Mouse (Mus musculus) c-Kit-positive CD71-positive TER-119-negative erythroid progenitor cells, embryonic 14.5 days (primary cell): ENCODE measurements around the gene Coro7.
"Not testable (repeated sequence)": the region's sequence is repeated elsewhere in the genome, so short reads cannot be mapped to it uniquely, and the experiment has no call there.

ENCODE experiments used
- DNase-seq: peaks from one replicate; pipeline ENCODE4 v3.0.0-alpha.2; 2013; ENCODE audit warnings: low read depth

Gene Coro7

GRCm38 (mm10) chr16:4594814-4595526 is 84.6 kb downstream of the Coro7 start:
- DNase-seq = no peak

- DNase-seq = no peak
These were observed 85.4 kb downstream of the Coro7 start, which contains the start of gene Glis2 for GRCm38 (mm10) chr16:4593971-4594813. Gene Glis2 (plus strand): TSS chr16:4594713.

GRCm38 (mm10) chr16:4592909-4593875 is 86.4 kb downstream of the Coro7 start:
- DNase-seq = no peak

GRCm38 (mm10) chr16:4590236-4590635 is 89.3 kb downstream of the Coro7 start:
- DNase-seq = no peak

GRCm38 (mm10) chr16:4587516-4588210 is 91.9 kb downstream of the Coro7 start:
- no peak for DNase-seq

GRCm38 (mm10) chr16:4586531-4587123 is 93.0 kb downstream of the Coro7 start:
- DNase-seq = peak; percentile 97

- DNase-seq = no peak
These were observed 93.7 kb downstream of the Coro7 start for GRCm38 (mm10) chr16:4585642-4586530.

GRCm38 (mm10) chr16:4584438-4584837 is 95.1 kb downstream of the Coro7 start:
- DNase-seq = no peak

- no peak for DNase-seq
These were observed 95.8 kb downstream of the Coro7 start for GRCm38 (mm10) chr16:4583807-4584206.

- not testable (repeated sequence) for DNase-seq
These were observed 98.4 kb downstream of the Coro7 start for GRCm38 (mm10) chr16:4581179-4581578.

GRCm38 (mm10) chr16:4578630-4579029 is 100.9 kb downstream of the Coro7 start:
- DNase-seq = no peak

GRCm38 (mm10) chr16:4576873-4577272 is 102.7 kb downstream of the Coro7 start:
- no peak for DNase-seq
